Mouse (Mus musculus) right cerebral cortex, postnatal 14 days (tissue): Measurements from ENCODE around the gene Vps8.
A peak's percentile ranks its signal among the peaks of the same experiment; 100 is the strongest.
"Not testable (repeated sequence)": the region's sequence is repeated elsewhere in the genome, so short reads cannot be mapped to it uniquely, and the experiment has no call there.

Experiments used
- DNase-seq: peaks from one replicate; pipeline ENCODE4 v3.0.0; 2022

Vps8 gene

DNA sequence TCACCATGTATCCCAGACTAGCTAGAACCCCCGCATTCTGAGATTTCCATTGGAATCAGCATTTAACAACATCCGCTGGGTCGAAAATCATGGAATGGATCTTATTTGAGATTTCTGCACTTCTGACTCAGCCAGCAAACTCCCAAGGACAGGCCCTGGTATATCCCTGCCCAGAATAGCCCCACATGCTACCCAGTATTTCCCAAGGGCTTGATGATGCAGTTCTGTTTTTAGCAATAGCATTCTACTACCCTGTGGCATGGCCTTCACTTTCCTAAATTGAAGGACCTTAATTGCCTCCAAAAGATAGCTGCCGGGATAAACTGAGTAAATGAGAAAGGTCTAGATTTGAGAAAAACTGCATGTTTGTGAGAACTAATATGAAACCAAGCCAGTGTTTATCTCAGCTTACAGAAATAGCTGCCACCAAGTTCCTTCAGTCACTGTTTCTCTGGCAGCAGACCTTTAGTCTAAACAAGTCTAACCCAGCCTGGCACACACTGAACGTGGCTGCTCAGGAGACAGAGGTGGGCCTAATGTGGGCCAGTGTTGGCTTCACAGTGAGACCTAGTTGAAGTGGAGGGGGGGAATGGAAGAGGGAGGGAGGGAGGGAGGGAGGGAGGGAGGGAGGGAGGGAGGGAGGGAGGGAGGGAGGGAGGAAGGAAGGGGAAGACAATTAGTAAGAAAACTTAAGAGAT is 213.4 kb downstream of the Vps8 start:
- no peak for DNase-seq

DNA sequence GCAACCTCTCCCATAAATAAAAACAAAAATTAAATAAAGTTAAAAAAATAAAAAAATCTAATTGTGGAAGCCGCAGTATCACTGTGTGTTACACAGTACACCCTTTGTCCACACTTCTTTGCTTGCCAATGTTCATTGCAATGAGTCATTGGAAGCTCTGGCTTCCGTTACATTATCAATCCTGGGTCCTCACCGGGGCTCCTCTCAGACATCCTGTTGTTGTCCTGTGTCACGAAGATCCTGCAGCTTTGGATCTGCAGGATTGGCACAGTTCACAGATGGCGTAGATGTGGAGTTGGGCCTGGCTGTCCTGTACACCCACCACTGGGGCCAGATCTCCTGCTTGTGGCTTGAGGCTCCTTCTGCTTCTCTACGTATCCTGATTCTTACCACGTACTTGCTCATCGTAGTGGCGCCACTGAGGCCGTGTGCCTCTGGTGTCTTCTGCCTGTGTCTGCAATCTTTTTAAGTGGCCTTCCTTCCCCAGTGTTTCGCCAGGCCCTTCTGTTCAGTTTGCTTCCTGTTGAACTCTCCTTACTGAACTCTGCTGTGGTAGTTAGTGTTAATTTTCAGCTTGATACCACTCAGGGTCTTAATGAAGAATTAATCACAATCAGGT is 214.4 kb downstream of the Vps8 start:
- no peak for DNase-seq

DNA sequence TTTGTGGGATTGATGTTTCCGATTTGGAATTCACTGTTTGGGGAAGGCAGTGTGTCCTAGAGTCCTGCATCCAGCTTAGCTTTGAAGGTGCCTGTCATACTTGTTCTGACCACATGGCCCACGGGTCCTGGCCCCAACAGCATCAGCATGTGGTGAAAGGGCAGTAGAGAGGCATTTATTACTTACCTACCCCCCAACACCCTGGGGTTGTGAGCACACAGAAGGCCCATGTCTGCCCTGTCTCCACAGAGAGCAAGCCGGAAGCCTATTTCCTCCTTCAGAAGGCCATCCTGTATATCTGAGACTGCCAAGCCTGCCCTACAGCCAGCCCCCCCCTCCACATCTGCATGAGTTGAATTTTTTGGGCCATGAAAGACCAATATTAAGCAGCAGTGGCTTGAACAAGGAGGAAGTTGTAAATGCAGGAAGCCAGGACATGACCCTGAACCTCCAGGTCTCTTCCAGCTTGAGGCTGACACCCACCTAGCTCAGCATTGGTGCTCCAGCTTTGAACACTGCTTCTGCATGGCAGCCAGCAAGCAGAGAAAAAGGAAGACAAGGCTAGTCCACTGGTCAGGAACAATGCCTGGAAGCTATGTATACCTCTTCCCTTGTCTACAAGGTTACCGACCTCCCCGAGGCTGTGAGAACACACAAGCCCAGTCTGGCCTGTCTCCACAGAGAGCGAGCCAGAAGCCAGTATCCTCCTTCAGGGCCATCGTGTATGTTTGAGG is 218.0 kb downstream of the Vps8 start:
- no peak for DNase-seq

DNA sequence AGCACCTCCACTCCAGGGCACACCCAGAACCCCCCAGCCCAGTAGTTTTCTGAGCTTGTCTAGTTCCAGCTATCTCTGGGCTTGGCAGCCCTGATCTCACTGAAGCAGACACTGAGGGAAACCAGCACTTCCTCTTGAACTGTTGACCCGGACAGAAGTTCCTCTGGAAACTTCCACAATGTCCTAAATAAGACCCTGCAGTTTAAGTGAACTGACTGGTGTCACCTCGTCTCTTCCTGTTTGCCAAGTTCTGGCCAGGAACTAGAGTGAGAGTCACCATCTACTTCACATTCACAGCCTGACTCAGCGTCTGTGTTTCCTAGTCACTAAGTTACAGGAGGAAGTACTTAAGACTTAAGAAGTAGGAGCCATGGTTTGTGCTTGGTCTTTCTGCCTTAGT is 219.0 kb downstream of the Vps8 start:
- no peak for DNase-seq

DNA sequence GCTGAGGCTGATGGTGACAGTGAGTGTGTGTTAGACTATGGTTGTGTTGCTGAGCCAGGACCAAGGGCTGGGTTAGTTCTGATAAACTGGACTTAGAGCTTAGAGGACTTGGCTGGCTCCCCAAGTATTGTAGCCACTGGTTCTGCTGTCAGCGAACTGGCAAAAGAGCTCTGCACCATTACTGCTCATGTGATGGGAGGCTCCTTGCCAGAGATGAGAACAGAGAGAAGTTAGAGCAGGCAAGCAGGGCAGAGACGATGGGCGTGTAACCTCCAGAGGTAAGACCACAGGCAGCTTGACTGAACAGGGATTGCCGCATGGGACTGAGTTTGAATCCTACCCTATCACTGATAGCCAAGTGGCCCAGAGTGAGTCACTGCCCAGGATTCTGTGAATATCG is 220.0 kb downstream of the Vps8 start:
- no peak for DNase-seq

DNA sequence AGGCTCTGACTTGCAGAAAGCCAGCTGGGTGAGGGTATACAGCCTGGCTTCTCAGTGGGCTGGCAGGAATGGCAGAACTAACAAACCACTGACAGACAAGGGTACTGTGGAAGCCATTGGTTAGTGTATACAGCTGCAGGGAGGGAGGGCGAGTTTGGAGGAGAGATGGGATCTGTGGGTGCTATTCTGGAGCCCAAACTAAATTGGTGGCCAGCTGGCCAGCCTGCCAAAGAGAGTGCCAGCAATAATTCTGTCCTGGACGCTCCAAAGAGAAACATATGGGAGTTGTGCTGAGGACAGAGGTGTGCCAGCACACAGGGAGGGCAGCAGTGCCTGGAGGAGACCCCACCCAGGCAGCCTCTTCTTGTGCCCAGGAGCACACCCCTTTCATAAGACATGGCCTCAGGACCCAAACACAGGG is 220.7 kb downstream of the Vps8 start:
- DNase-seq = no peak

DNA sequence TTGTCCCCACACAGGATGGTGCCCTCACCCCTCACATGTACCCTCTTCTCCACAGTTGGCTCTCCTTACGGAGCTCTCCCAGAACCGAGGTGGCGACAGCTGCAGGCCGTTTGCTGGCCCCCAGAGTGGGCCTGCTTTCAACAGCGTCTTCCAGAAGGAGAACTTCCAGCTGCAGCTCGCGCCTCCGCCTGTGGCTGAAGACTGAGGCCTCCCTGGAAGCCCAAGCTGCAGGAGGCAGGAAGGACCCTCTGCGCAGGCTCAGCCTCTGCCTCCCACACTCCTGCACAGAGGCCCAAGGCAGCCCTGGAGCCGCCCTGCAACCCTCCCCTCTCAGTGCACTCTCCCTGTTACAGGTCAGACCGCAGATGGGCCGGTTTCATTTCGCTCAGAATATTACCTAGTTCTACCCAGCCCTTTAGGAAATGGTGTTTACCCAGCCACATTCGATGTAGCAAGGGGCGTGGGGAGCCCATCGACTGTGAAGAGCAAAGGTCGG is 221.2 kb downstream of the Vps8 start:
- peak; percentile 47 for DNase-seq

DNA sequence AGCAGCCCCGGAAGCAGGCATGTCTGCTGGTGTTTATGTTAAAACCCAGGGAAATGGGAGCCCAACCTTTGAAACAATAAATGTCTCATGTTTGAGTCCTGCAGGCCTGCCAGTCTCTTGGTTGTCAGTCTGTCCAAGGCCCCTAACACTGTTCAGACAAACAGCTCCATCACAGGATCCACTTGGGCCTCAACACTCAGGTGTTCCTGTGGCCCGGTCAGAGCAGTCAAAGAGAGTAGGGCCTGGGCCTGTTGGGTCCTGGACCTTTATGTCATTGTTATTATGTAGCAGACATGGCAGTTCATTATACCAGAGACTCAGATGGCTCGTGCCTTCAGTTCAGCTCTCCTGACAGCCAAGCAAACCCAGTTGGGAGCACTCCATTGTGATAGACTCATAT is 221.7 kb downstream of the Vps8 start:
- DNase-seq = no peak

DNA sequence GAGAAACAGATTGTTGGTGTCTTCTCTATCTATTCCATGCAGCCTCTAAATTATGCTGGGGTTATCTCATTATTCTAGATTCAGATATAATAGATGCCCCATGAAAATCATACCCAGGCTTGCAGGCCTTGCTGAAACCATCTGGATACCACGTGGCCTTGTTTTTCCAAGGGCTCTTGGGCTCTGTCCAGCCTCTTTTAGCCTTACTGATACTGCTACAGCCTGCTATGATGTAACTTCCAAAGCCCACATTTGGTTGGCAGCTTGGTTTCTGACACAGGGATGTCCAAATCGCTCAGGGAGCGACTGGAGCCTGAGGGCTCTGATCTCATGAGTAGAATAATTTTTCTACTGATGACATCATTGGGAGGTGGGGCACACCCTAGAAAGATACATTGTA is 223.0 kb downstream of the Vps8 start:
- no peak for DNase-seq

DNA sequence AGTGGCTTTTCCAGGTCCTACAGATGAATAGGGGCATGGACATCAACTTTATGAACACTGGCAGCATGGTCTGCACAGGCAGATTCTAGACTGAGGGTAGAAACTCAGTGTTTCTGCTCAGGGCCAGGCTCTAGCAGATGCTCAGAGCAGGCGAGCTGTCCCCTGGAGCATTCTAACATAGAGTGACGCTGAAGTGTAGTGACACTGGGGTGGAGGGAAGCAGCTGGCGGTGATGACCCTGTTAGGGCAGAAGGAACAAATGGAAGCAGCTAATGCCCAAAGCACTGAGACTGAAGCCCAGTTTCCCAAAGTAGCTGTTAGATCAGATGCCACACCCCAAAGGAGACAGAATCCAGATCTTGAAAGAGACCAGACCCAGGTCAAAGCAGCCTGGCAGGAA is 223.6 kb downstream of the Vps8 start:
- DNase-seq = no peak

DNA sequence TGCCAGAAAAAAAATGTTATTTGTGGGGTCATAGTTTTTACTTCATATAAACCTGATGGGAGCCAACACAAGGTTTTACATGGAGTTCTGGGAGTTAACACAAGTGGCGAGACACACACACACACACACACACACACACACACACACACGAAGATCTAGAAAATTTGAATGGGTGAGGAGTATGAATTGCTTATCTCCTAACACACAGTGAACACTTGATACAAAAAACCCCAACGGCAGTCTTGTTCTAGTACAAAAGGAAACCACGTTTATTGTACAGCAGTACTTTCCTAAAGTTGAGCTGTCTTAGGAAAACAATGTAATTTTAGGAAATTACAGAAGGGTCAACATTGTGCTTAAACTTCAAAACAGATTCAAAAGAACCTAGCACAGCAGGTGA is 225.9 kb downstream of the Vps8 start:
- no peak for DNase-seq

DNA sequence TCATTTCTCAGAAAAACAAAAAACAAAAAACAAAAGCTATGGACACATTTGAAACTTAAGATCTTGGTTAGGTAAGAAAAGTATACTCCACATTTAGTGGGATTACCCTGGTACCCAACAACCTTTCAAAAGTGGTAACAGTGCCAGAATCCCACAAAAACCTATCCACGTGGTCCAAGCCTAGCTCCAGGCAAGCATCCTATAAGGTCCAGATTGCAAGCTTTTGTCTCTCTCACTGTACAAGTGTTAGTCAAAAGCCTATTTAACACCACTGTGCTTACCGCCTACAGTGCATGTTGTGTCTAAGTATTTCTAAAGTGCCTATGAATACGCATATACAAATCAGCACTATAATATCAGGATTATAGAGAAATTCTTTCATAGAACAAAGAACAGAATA is 227.4 kb downstream of the Vps8 start:
- DNase-seq = no peak

DNA sequence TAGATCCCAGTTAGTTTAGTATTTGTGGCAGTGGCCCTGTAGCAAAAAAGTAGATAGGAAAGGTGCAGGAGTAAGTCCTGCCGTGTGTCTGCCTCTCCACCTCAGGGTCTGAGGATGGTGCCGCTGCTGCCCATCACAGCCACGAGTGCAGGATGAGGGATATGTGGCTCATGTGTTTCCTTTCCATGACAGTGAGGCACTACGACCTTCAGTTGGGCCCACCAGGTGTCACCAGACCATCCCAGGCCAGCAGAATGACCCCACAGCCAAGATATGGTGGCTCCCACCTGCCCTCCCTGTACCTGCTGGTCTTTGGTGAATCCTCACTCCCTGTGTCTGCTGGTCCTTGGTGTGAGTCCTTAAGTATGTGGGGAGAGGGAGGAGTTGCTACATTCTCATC is 228.2 kb downstream of the Vps8 start:
- no peak for DNase-seq

DNA sequence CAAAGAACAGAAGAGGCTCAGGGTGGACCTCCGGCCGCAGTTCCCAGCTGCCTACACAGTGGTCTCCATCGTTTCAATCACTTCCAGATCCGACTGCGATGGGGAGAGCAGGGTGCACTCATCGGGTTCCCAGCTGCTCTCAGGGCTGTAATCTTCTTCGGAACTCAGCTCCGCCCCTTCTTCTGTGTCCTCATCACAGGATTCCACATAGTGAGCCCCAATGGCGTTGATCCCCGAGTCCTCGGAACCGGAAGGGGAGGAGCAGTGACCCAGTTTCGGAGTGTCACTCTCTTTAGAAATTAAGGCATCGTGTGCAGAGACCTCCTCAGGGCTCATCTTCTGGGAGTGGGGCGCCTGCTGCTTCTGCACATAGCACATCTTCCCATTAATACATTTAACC is 230.2 kb downstream of the Vps8 start:
- no peak for DNase-seq

DNA sequence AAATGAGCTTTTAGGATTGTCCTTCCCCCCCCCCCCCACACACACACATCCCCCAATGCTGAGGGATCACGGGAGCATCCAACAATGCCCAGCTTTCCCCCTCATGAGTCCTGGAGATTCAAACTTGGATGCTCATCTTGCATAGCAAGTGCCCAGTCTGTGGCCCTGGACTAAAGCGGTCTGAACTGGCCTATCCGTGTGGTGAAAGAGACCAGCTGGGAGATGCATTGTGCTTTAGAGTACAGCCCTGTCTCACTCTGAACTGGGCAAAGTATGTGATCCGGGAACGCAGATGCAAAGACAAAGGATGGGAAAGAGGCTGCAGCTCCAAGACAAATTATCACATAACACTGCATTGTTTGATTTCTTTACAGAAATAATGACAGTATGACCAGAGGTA is 231.5 kb downstream of the Vps8 start:
- DNase-seq = no peak

DNA sequence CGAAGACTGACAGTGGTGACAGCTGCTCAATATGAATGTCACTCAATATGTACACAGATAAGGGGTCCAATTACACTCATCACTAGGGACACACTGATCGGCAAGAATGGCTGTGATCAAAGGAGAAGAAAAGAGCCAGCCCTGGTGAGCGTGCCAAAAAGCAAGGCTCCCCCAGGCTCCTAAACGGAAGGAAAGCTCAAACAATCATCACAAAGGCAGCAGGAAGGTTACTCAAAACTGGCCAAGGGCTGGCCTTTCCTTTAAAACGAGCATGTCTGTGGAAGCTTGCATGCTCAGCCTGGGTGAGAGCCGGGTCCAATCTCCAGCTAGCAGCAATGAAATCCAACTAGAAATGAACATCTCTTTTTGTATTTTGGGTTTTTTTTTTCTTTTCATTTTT is 232.4 kb downstream of the Vps8 start:
- no peak for DNase-seq

DNA sequence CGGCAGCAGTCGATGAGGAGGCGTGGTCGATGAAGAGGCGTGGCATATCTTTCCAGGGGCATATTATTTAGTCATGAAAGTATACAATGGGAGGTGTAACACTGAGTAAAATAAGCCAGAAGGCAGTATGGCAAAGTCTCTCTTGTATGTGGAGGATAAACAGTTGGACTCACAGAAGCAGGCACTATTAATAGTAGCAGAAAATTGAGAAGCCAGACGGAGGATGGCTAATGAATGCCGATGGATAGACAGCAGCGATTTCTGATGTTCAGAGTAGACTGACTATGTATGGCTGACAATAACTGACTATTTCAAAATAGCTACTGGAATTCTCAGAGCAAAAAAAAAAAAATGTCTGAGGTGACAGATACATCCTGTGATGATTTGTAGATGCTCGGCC is 233.0 kb downstream of the Vps8 start:
- DNase-seq = no peak

DNA sequence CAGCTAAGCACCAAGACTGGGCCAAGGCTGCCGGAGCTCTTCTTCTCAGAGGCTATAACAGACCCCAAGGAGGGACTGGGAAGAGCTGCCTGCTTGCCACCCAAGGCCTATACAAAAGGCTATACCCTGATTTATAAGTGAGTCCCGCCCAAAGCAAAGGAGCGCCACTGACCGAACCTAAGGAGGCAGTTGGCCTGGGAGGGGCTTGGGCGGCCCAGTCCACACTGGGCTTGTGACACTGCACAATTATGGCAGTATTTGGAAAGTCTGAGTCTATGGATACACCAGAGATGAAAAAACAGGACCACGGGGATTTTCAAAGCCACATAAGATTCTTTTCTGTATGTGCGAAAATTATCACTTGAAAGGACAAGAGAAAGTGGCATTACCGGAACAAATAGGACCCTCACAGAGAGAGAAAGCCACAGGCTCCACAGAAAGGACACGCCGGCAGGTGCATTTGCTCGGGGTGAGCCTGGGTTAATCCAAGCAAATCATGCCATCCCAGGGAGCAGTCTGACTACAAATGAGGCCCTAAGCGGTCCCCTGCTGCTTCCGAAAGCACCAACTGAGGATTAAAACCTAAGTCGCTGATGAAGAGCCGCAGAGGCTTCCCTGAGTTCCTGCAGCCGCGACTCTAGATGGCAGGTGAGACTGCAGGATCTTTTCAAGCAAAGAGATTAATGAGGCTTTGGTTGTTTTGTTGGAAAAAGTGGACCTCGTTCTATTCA is 241.9 kb downstream of the Vps8 start:
- DNase-seq = no peak

DNA sequence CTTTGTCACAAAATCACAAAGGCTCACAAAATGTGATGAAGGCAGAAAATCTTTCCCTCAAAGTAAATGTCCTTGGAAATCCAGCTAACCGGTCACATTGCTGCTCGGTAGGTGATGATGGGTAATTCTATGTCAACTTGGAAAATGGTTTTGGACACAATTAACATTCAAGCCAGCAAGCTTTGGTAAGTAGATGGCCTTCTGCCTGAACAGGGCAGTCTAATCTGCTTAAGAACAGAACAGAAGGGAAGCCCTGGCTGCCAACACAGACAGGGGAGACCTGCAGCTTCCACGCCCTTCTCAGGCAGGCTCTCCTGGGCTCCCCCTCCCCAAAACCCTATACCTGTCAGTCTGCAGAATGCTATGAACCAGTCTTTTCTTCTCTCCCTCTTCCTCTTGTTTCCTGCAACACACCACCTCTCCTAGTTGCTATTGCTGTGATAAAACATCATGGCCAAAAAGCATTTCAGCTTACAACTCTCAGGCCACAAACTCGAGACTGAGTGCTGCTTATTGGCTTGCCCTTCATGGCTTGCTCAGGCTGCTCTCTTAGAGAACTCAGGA is 242.6 kb downstream of the Vps8 start:
- no peak for DNase-seq

DNA sequence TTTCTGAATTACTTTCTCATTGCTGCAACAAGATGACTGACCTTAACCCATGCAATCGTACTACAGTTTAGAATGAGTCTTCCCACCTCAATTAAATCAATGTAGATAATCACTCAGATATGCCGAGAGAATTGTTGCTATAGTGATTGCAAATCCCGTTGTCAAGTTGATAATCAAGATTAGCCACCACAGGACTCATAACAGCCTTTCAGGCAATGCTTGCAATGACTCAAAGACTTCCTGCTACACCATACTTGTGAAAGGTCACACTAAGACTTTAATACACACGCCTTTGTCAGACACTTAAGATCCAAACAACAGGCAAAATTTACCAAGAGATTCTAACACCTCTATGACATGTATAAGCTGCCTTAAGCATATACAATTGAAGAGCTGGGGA is 249.0 kb downstream of the Vps8 start:
- no peak for DNase-seq

DNA sequence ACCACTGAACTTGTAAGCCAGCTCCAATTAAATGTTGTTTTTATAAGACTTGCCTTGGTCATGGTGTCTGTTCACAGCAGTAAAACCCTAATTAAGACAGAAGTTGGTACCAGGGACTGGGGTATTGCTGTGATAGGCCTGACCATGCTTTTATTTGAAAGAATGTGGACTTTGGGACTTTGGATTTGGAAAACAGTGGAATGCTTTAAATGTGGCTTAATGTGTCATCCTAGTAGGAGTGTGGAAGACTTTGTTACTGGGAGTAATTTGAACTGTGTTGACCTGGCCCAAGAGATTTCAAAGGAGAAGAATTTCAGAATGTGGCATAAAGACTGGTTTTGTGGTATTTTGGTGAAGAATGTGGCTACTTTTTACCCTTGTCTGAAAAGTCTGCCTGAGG is 250.1 kb downstream of the Vps8 start:
- not testable (repeated sequence) for DNase-seq

DNA sequence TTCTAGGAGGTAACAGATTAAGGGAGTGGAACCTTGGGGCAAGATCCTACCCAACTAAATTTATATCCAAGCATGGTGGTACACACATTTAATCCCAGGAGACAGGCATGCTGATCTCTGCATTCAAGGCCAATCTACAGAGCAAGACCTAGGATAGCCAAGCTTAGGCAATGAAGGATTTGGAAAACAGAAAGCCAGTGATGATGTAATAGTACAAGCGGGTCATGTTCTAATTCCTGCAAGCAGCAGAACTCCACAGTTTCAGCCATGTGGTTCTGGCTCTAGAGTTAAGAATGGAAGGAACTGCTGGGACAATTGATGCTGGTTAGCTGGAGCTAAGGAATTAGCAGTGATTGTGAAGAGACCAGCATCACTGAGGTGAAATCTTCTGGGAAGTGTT is 250.7 kb downstream of the Vps8 start:
- not testable (repeated sequence) for DNase-seq

DNA sequence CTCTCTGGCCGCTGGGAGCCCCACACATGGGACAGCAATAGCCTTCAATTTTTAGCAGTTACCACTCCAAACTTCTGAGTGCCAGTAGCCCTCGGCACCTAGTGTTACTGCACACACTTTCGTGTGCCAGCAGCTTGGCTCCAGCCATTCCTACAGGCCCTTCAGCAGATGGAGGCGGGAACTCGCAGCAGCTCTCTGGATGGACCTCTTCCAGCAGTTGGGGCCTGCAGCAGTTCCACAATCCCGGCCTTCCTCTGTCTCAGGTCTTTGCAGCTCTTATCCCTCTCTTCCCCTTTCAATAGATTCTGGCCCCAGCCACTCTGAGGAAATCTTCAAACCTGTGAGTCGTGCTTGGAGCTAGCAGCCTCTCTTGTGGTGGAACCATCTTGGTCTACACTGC is 253.9 kb downstream of the Vps8 start:
- no peak for DNase-seq
